Mouse (Mus musculus) embryo, embryonic 10.5 days (tissue): ENCODE results near the gene Oaz1.
A peak's percentile ranks its signal among the peaks of the same experiment; 100 is the strongest.

Experiments used
- DNase-seq: peaks from one replicate; pipeline ENCODE4 v3.0.0-alpha.2; 2015; ENCODE audit warnings: low spot score

Oaz1 gene

DNA sequence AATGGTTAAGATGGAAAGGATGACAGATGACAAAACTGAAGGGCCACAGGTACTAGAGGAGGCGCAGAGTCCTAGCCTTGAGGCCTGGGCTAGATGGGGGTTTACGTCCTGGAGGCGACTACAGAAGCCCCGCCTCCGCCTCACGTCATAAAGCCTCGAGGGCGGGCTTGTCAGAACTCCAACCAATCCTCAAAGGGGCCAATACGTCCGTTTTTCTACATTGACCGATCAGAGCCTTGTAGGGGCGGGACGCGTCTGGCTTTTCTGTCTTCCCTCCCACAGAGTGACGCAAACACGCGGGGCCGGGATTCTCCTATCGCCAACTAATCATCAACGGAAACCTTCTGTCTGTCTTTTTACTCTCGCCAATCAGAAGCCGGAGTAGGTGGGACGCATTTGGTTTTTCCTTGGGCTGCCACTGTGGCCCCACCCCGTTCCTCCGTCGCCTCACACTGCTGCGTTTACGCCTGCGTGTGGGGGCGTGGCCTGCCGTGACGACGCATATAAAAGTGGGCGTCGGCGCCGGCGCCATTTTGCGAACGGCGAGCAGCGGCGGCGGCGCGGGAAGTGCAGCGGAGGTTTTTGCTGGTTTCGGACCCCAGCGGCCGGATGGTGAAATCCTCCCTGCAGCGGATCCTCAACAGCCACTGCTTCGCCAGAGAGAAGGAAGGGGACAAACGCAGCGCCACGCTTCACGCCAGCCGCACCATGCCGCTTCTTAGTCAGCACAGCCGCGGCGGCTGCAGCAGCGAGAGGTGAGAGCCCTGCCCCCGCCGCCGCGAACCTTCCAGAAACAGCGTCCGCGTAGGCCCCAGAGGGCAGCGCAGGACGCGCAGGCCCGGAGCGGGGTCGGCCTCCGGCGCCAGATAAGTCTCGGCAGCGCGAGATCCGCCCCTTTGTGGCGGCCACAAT lies at the start of gene Oaz1:
Gene Oaz1, plus strand, starts transcription at position 506 of the 912 bp plus-strand sequence.
- peak; percentile 100 for DNase-seq

DNA sequence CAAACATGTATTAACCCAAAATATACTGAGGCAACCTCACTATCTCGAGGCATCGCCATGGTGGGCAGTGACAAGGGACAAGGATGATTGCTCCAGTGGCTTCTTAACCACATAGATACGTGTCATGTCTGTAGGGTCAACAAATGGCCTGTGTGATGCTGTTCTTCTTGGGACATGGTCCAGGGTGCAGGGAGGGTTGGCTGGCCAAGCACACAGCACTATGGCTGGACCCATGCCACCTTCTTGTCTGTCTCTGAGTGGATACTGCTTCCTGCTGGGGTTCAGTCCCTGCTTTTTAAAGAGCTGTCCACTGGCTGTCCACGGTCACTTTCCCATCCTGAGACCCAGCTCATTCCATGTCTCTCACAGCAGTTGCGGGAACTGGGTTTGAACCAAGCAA lies 49.3 kb upstream of the Oaz1 start:
- DNase-seq = no peak

DNA sequence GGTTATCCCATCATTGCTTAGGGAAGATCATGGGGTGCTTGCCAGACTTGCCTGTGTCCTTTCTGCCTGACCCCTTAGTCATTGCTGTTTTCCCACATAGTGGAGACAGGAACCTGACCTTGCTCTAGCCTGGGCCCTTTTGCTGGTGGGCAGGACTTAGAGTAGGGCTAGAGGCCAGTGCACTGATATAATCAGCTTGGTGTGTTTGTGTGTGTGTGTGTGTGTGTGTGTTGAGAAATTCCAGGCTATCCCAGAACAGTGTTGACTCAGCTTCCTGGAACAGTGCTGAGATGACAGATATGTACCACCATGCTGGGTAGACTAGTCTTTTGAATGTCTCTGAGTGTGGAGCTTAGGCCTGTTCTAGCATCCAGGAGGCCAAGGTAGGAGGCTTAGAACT lies 46.9 kb upstream of the Oaz1 start:
- DNase-seq = no peak

DNA sequence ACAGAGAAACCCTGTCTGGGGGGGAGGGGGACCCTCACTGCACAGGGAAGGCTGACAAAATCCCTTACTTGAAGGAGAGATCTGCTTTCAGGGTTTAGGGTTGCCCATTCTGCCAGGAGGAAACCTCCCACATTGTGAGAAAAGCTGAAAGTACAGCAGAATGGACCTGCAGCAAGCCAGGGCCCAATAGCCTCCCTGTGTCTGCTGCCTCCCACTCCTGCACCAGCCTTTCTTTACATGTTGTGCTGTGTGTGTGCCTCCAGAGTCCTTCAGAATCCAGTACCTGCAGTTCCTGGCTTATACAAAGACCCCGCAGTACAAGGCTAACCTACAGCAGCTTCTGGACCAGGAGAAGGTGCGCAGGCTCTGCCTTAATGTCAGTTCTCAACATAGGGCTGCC lies 42.2 kb upstream of the Oaz1 start:
- no peak for DNase-seq

DNA sequence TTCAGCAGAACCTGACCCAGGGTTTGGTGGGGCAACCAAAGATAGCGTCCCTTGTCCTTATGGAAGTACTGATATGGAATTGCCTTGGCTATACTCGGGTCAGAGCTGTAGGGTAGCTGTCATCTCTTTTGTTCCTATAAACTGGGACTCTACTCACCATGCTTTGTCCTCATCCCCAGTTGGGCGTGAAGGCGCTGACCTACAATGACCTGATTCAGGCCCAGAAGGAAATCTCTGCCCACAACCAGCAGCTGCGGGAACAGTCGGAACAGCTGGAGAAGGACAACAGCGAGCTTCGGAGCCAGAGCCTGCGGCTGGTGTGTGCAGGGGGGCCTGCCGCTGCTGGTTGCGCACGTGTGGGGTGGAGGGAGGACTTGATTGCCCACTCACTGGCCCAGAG lies 41.6 kb upstream of the Oaz1 start:
- DNase-seq = no peak

- DNase-seq = no peak
Measured at GRCm38 (mm10) chr10:80785963-80786362, 40.5 kb upstream of the Oaz1 start.

- DNase-seq = no peak
Measured at GRCm38 (mm10) chr10:80787517-80787916, 38.9 kb upstream of the Oaz1 start.

GRCm38 (mm10) chr10:80790761-80791404 lies 35.6 kb upstream of the Oaz1 start:
- DNase-seq = no peak

DNA sequence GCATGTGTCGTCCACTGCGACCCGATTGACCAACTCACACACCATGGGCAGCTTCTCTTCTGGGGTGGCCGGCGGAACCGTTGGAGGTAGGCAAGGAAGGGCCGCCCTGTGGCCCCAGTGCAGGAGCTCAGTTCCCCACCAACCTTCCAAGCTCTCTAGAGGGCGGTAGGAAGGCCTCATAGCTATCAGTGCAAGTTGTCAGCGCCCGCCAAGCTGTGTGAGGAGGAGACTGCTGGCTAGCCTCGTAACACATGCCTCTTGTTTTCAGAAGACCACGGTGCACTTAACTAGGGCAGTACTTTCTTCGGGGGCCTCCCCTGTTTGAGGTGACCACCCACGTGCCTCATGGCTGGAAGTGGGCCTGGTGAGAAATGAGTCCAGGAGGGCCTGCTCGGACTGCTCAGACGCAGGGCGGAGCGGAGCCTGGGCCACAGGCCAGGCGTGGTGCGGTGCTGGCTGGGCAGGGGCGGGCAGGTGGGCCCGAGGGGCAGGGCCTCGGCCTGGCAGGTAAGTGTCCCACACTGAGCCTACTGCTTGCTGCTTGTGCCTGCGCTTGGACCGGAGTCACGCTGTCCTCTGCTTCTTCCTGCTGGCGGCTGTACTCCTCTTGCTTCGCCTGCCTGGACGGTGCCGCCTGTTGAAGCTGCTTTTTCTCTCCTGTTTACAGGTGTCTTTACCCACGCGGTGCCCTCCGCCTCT lies 34.8 kb upstream of the Oaz1 start:
- DNase-seq = no peak

DNA sequence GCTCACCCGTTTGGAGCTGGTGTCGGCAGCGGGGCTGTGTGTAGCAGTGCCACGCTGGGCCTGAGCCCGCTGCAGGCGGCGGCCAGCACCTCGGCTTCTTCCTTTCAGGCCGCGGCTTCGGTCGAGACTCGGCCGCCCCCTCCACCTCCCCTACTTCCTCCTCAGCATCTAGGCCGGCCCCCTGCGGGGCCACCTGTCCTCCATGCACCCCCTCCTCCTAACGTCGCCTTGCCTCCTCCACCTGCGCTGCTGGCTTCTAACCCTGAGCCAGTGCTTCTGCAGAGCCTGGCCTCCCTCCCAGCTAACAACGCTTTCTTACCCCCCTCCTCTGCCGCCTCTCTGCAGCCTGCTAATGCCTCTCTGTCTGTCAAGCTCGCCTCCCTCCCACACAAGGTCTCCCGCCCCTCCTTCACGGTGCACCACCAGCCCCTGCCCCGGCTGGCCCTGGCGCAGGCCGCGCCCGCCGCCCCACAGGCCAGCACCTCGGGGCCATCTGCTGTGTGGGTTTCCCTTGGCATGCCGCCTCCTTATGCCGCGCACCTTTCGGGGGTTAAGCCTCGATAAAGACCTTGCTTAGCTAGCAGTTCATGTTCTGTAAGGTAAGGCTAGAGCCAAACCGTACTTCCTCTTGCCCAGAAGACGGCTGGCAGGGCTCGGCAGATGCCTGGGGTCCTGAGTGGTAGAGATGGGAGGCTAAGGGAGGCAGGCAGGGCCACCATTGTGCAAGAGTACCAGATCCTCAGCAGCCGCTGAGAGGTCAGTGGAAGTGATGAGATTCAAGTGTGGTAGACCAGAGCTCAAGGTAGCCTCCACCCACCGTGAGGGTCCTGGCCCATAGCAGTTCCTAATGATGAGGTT lies 34.1 kb upstream of the Oaz1 start:
- DNase-seq = no peak

DNA sequence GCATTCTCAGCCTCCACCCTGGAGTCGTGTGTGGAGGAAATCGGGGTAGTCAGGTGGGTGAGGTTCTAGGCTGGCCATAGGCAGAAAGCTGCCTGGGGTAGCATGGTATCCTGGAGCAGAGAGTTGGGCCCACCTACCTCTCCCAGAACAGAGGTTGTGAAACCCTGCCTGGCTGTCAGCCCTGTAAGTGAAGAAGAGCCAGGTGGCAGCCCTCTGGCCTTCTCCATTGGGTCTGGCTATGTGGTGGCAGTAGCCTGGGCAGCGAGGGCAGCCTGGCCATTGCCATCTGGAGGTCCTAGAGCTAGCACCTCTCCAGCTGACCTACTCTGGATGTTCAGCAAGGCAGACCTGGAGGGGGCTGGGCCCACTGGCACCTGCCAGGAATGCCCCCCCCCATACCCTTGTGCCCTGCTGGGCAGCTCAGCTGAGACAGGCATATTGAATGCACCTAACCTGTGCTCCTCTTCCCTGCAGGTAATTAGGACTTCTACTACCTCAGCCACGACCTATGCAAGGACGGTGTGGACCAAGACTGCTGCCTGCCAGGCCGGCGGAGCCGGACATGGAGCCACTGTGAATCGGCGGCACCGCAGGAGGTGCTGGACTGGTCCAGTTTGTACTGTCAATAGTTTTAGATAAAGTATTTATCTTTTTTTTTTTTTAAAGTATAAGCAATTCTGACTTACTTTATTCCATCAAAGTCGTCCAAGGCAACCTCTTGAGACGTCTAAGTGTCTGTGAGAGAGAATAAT lies 33.2 kb upstream of the Oaz1 start:
- no peak for DNase-seq

GRCm38 (mm10) chr10:80793803-80794202 lies 32.7 kb upstream of the Oaz1 start:
- DNase-seq = no peak

GRCm38 (mm10) chr10:80794750-80795149 lies 31.7 kb upstream of the Oaz1 start:
- DNase-seq = no peak

DNA sequence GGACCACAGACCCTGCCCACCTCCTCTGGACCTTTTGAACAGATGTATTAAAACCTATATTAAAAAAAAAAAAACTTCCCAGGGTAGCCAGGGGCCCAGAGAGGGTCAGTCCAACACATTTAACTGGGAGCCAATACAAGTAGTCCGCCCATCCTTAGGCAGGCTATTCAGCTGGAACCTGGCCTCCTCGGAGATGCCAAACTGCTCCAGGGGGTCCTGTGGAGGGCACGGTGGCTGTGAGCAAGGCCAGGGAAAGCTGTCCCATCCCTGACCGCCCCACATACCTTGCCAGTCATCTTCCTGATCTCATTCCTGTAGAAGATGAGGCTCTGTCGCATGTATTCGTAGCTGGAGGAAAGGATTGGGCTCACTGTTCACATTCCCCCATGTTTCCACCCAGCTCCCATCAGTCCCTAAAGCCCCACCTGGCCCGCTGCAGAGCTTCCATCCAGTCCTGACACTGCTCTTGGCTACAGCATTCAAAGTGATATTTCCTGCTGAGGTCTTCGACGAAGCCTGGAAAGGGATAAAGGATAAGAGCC lies 30.1 kb upstream of the Oaz1 start:
- no peak for DNase-seq

DNA sequence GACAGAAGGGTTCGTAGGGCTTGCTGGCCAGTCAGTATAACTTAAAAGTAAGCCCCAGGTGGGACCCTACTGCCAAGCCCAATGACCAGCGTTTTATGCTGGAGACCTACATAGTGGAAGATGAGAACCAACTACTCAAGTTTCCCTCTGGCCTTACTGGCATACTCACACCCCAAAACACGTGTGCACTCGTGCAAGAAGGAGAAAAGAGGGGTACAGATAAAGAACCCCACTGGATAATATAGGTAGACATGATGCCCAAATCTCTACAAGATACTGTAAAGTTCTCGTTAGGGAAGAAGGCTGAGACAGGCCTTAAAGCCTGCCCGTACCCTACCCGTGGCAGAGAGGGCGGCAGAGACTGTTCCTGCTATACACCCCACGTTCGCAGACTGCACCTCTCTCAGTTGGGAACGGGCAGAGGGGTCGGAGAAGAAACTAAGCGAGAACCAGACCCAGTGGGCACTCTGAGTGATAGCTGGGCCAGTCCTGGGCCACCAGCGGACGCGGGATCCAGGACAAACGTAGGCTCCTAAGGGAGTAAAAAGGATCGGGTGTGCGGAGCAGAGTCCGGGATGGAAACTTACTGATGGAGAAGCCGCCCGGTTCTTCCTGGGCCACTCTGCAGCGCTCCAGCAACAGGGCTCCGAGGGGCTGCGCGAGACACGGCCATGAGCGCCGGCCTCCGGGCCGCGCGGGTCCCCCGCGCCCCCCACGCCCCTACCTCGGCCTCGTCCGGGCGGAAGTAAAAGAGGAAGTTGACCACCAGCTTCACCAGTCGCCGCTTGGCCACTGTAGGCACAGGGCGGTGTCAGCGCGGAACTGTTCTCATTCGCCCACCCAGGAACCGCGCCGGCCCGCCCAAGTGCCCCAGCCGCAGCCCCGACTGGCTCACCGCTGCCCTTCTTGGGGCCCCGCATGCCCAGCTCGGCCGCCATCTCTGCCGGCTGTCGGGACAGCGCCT lies 29.0 kb upstream of the Oaz1 start:
- DNase-seq = peak; percentile 21

DNA sequence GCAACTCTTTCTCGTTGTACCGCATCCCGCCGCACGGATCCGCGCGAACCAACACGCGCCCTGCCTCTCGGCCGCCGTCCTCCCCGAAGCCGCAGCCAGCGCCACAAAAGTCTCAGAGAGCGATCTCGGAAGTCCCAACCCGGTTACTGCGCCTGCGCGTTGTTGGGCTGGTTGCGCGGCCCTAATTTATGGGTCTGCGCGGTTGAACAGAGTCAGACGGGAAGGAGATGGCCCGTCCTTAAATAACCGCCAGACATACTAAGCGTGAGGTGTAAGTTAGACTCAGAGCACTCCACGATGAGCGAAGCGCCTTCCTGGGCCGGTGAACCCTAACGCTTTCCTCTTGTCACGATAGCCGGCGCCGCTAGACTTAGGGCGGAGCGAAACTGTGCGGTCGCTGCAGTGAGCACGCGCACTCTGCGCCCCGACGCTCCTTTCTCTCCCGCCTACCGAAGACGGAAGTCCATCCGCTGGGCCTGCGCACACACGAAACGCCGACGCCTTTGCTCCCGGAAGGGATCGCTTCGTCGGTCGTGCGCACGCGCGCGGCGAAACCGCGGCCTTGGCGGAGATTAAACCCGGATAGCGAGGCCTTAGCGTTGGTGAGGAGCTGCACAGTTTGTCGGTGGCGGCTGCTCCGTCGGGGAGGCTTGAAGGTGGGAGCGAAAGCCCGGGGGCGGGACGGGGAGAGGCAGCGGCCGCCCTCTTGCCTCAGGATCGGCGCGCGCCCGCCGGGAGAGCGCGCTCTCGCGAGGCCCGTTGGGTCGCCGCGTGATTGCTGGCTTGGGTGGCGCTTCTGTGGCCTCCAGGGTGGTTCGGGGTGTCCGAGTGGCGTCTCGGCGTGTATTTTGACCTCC lies 28.1 kb upstream of the Oaz1 start, which contains the start of the genes Sf3a2 and Plekhj1:
Gene Sf3a2, plus strand, starts transcription at position 49 of the 857 bp plus-strand sequence.
Gene Plekhj1, minus strand, starts transcription at position 477 of the 857 bp plus-strand sequence.
- peak; percentile 97 for DNase-seq

GRCm38 (mm10) chr10:80799070-80799566 lies 27.3 kb upstream of the Oaz1 start:
- no peak for DNase-seq

GRCm38 (mm10) chr10:80802204-80802912 lies 24.1 kb upstream of the Oaz1 start:
- no peak for DNase-seq
